Mouse (Mus musculus) midbrain, embryonic 13.5 days (tissue): Measurements from ENCODE around the gene Usp27x. TPM values are rescaled to one million over a fixed set of nuclear protein-coding genes. Genes with fewer than 3 reads are reported as not detected.

Source experiments
- polyA plus RNA-seq: library from polyadenylated mRNA; unstranded; fragments of >200 nt; fragmentation: Nextera tagmentation; extraction: Ambion mirVana; gene quantifications from 2 replicates; pipeline ENCODE4 v1.2.1, GENCODE M21; 2015

The Usp27x gene
- polyA plus RNA-seq, 1 experiment from 2014 or later = 1.9 TPM

Other genes with a start within 250 kb of the Usp27x start
- 6.2 and 8.2 TPM in 2 replicates for gene Clcn5, start 56.5 kb downstream of the Usp27x start, polyA plus RNA-seq
- 0.11 and 0.30 TPM in 2 replicates for gene Foxp3, start 197.8 kb upstream of the Usp27x start, polyA plus RNA-seq
- gene Ppp1r3f, start 198.5 kb upstream of the Usp27x start, polyA plus RNA-seq = 4.3 and 5.1 TPM in 2 replicates
- 30.4 and 30.8 TPM in 2 replicates for gene Ccdc22, start 229.7 kb upstream of the Usp27x start, polyA plus RNA-seq
- gene Cacna1f, start 231.3 kb upstream of the Usp27x start, polyA plus RNA-seq = 0.17 TPM in 1 of 2 replicates, not detected in the other